Mouse (Mus musculus) layer of hippocampus, adult 8-10 months (tissue): ENCODE data around the gene Enox1. TPM values are rescaled to one million over a fixed set of nuclear protein-coding genes. Genes with fewer than 3 reads are reported as not detected.

Experiments used
- DNase-seq, 2 experiments: peaks; one replicate each; pipeline ENCODE4 v3.0.0; 2022; ENCODE audit warnings: low spot score in 2 of 2
- total RNA-seq, 4 experiments: library from RNA; stranded (reverse); gene quantifications; 2 replicates each; pipeline ENCODE4 v1.2.4; 2022

Gene Enox1
- total RNA-seq, 4 experiments from 2014 or later: 52.2 to 66.6 (median 56.4) TPM

GRCm38 (mm10) chr14:77370521-77370920 is 214.0 kb downstream of the Enox1 start:
- DNase-seq: no peak

- no peak for DNase-seq
These were observed 215.4 kb downstream of the Enox1 start for GRCm38 (mm10) chr14:77371977-77372376.

GRCm38 (mm10) chr14:77373119-77373518 is 216.6 kb downstream of the Enox1 start:
- DNase-seq: no peak

- DNase-seq: no peak
These were observed 218.5 kb downstream of the Enox1 start for GRCm38 (mm10) chr14:77375054-77375453.

GRCm38 (mm10) chr14:77375618-77376017 is 219.1 kb downstream of the Enox1 start:
- DNase-seq: no peak

- DNase-seq: no peak
These were observed 220.2 kb downstream of the Enox1 start for GRCm38 (mm10) chr14:77376731-77377130.

GRCm38 (mm10) chr14:77377439-77377838 is 220.9 kb downstream of the Enox1 start:
- DNase-seq: no peak

- DNase-seq: no peak
These were observed 221.3 kb downstream of the Enox1 start for GRCm38 (mm10) chr14:77377873-77378272.

GRCm38 (mm10) chr14:77381532-77381931 is 225.0 kb downstream of the Enox1 start:
- no peak for DNase-seq

- no peak for DNase-seq
These were observed 229.1 kb downstream of the Enox1 start for GRCm38 (mm10) chr14:77385621-77386020.

GRCm38 (mm10) chr14:77387877-77388276 is 231.3 kb downstream of the Enox1 start:
- no peak for DNase-seq

GRCm38 (mm10) chr14:77389276-77389675 is 232.7 kb downstream of the Enox1 start:
- no peak for DNase-seq

- no peak for DNase-seq
These were observed 235.9 kb downstream of the Enox1 start for GRCm38 (mm10) chr14:77392476-77392875.

- no peak for DNase-seq
These were observed 249.9 kb downstream of the Enox1 start for GRCm38 (mm10) chr14:77406241-77407114.

- DNase-seq: peak; percentile 35 to 44
These were observed 252.8 kb downstream of the Enox1 start for GRCm38 (mm10) chr14:77409271-77409940.

- DNase-seq: no peak
These were observed 253.8 kb downstream of the Enox1 start for GRCm38 (mm10) chr14:77410354-77410753.

- DNase-seq: no peak
These were observed 256.5 kb downstream of the Enox1 start for GRCm38 (mm10) chr14:77413106-77413505.

- DNase-seq: no peak
These were observed 259.8 kb downstream of the Enox1 start for GRCm38 (mm10) chr14:77416358-77416757.

- no peak for DNase-seq
These were observed 264.5 kb downstream of the Enox1 start for GRCm38 (mm10) chr14:77421031-77421430.

GRCm38 (mm10) chr14:77423194-77423593 is 266.6 kb downstream of the Enox1 start:
- no peak for DNase-seq

GRCm38 (mm10) chr14:77439426-77439825 is 282.9 kb downstream of the Enox1 start:
- no peak for DNase-seq

GRCm38 (mm10) chr14:77440805-77441204 is 284.2 kb downstream of the Enox1 start:
- peak in 1 of 2 experiments; percentile 14 for DNase-seq

- peak in 1 of 2 experiments; percentile 66 for DNase-seq
These were observed 285.0 kb downstream of the Enox1 start for GRCm38 (mm10) chr14:77441541-77441940.
